Mouse (Mus musculus) stomach, embryonic 14.5 days (tissue): ENCODE measurements around the gene Olfr1269. TPM values are rescaled to one million over a fixed set of nuclear protein-coding genes. Genes with fewer than 3 reads are reported as not detected.

Experiments used
- ATAC-seq: fragments of 200-750 bp; cut with Nextera tagmentation; 2 replicates; pipeline ENCODE4 v1.8.0; 2017; ENCODE audit warnings: low read depth, moderate TSS enrichment; ENCODE audit not compliant: insufficient number of reproducible peaks, insufficient read depth, low FRiP score
- H3K27ac ChIP-seq: fragments of 300-500 bp; sonication (generic); 2 replicates; pipeline ENCODE4 v1.5.1; 2014; ENCODE audit warnings: mild to moderate bottlenecking, low read length, moderate library complexity, mixed read lengths
- H3K27me3 ChIP-seq: fragments of 300-500 bp; sonication (generic); 2 replicates; pipeline ENCODE4 v1.6.1; 2014; ENCODE audit warnings: low read length, control low read depth, mixed read lengths; ENCODE audit not compliant: control insufficient read depth, insufficient read depth
- H3K36me3 ChIP-seq: fragments of 300-500 bp; sonication (generic); 2 replicates; pipeline ENCODE4 v1.6.1; 2014; ENCODE audit warnings: mild to moderate bottlenecking, control low read depth, low read length, moderate library complexity, mixed read lengths; ENCODE audit not compliant: control insufficient read depth, insufficient read depth
- H3K4me1 ChIP-seq: fragments of 300-500 bp; sonication (generic); 2 replicates; pipeline ENCODE4 v1.6.1; 2014; ENCODE audit warnings: low read length, control low read depth, mixed read lengths; ENCODE audit not compliant: control insufficient read depth, insufficient read depth
- H3K4me2 ChIP-seq: fragments of 300-500 bp; sonication (generic); replicated peaks from 2 replicates; pipeline ENCODE4 v1.6.1; 2014; ENCODE audit warnings: low read depth, low read length, control low read depth
- H3K4me3 ChIP-seq: fragments of 300-500 bp; sonication (generic); 2 replicates; pipeline ENCODE4 v1.5.1; 2014; ENCODE audit warnings: low read depth, low read length, control low read depth
- H3K9ac ChIP-seq: fragments of 300-500 bp; sonication (generic); replicated peaks from 2 replicates; pipeline ENCODE4 v1.6.1; 2014; ENCODE audit warnings: low read depth, mild to moderate bottlenecking, control low read depth, low read length, moderate library complexity, mixed read lengths
- H3K9me3 ChIP-seq: fragments of 300-500 bp; sonication (generic); 2 replicates; pipeline ENCODE4 v1.6.1; 2016; ENCODE audit warnings: low read depth, low read length, control low read depth; ENCODE audit not compliant: control insufficient read depth
- WGBS: fragments of 180-500 bp; shearing (Covaris S2); extraction: QIAGEN DNeasy Blood & Tissue Kit; methylation state at CpG from one replicate; pipeline ENCODE4 v1.1.7; 2014; 5-methylcytosine and 5-hydroxymethylcytosine counted together
- polyA plus RNA-seq: library from polyadenylated mRNA; unstranded; fragments of >200 nt; fragmentation: Nextera tagmentation; extraction: Ambion mirVana; gene quantifications from 2 replicates; pipeline ENCODE4 v1.2.1, GENCODE M21; 2014

Olfr1269 gene
- polyA plus RNA-seq, result not detected in 2 replicates

DNA sequence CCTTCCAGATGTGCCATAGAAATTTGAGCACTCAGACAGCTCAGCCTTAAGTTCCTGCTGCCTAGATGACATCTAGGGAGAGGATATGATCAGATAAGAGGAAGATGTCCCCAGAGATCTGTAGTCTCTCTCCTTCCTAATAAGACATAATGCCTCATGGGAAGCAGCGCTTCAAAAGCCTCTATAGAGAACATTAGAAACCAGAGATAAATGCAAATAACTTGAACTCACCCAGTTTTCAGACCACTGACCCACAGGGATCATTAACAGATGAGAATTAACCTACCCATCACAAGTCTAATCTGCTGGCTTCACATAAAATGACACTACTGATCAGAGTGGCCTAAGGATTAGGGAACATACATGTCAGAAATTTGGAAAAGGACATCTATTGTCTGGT is at the start of gene Olfr1269:
Gene Olfr1269, minus strand, starts transcription at position 101 of the 400 bp plus-strand sequence.
- H3K9ac ChIP-seq, result no peak within 1 kb of the TSS
- no peaks in the 10 kb centered on the region for H3K9me3 ChIP-seq
- no peak within 1 kb of the TSS for H3K4me3 ChIP-seq
- WGBS, result 94% methylated on average over 1 of the region's 1 CpGs
- no peak within 1 kb of the TSS for H3K27ac ChIP-seq
- H3K27me3 ChIP-seq, result no peaks in the 10 kb centered on the region
- H3K36me3 ChIP-seq, result no peaks in the 10 kb centered on the region
- H3K4me2 ChIP-seq, result no peak within 1 kb of the TSS
- no peaks in the 10 kb centered on the region for H3K4me1 ChIP-seq
- no peak for ATAC-seq

DNA sequence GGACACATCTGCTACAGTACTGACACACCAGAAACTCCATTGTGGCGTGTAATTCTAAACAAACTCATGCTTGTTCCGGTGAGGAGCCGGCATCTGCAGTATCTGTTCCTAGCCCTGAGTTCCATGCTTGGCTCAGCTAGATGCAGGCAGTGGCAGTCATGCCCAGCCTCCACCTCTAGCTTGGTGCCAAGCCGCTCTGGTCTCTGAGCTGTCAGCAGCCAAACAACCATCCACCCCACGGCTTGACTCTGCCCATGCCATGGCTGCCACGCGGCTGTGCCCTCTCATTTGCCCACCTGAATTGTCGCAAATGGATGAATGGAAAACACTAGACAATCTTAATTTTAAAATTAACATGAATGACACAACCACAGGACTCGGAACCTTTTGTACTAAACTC is 32.7 kb upstream of the Olfr1269 start:
- Histone ChIP-seq H3K27me3 (no peaks in the 10 kb centered on the region), H3K4me2 (no peak overlapping the region), H3K36me3 (no peaks in the 10 kb centered on the region), H3K9me3 (no peaks in the 10 kb centered on the region), H3K4me1 (no peaks in the 10 kb centered on the region), H3K27ac (no peak overlapping the region), H3K9ac (no peak overlapping the region), H3K4me3 (no peak overlapping the region)
- 92% methylated on average over 9 of the region's 9 CpGs for WGBS
- no peak for ATAC-seq

DNA sequence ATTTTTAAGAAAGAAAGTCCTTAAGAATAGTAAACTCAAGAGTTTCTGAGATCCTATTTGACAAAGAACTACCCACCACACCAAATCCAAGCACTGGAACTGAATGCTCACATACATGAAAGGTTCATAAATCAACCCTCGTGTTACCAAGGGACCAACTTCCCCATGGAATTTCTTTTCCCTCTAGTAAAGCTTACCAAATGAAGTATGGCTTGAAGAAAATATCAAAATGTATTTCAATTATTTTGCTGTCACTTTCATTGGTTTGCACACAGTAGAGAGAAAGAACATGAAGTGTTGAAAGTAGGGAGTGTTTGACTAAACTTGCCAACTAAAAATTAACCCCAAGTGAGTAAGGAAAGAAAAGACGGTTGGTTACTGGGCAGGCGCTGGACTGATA is 31.8 kb upstream of the Olfr1269 start, which contains the start of gene Olfr1270:
Gene Olfr1270, minus strand, starts transcription at position 101 of the 400 bp plus-strand sequence.
- Histone ChIP-seq H3K9ac (no peak within 1 kb of the TSS), H3K27me3 (no peaks in the 10 kb centered on the region), H3K4me1 (no peaks in the 10 kb centered on the region), H3K27ac (no peak within 1 kb of the TSS), H3K4me2 (no peak within 1 kb of the TSS), H3K9me3 (no peaks in the 10 kb centered on the region), H3K4me3 (no peak within 1 kb of the TSS), H3K36me3 (no peaks in the 10 kb centered on the region)
- 80% methylated on average over 3 of the region's 3 CpGs for WGBS
- ATAC-seq, result no peak

DNA sequence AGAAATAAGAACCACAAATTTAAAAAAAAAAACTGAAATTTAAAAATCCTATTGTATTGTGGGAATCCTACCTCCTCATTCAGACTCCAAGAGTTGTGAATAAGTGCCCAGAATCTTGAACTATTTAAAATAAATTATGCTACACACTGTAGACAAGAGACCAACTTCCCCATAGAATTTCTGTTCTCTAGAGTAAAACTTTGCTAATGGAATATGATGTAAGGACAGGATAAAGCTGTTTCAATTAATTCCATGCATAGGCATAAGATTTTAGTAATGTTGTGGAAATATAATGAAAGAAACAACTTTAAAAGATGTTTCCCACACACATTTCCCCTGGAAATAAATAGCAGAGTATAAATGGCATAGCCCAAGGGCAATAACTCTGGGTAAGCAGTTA is 21.0 kb upstream of the Olfr1269 start, which contains the start of gene Olfr32:
Gene Olfr32, minus strand, starts transcription at position 101 of the 400 bp plus-strand sequence.
- H3K36me3 ChIP-seq, result no peaks in the 10 kb centered on the region
- no peak within 1 kb of the TSS for H3K4me3 ChIP-seq
- ATAC-seq, result no peak
- no peak within 1 kb of the TSS for H3K9ac ChIP-seq
- no peak within 1 kb of the TSS for H3K4me2 ChIP-seq
- H3K27ac ChIP-seq, result no peak within 1 kb of the TSS
- no peaks in the 10 kb centered on the region for H3K9me3 ChIP-seq
- H3K4me1 ChIP-seq, result no peaks in the 10 kb centered on the region
- H3K27me3 ChIP-seq, result no peaks in the 10 kb centered on the region

DNA sequence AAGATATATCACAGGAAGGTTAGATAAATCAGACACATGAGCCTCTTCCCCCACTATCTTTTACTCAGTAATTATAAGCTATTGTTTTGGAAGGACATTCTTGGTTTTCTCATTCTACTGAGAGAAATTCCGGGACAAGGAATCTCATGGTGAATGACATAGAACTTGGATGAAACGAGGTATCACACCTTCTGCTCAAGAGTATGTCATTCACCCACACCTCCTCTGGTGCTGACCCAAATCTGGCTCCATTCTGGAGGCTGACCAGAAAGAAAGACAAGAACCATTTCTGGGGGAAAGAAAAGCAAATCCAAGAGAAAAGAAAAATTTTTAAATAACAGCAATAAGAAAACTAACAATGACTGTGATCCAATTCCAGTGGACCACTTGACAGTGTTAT is 51.1 kb downstream of the Olfr1269 start:
- Histone ChIP-seq H3K27me3 (no peaks in the 10 kb centered on the region), H3K4me3 (no peak overlapping the region), H3K9me3 (no peaks in the 10 kb centered on the region), H3K4me2 (no peak overlapping the region), H3K9ac (no peak overlapping the region), H3K4me1 (no peaks in the 10 kb centered on the region), H3K36me3 (no peaks in the 10 kb centered on the region), H3K27ac (no peak overlapping the region)
- no peak for ATAC-seq
- WGBS, result 68% methylated on average over 2 of the region's 2 CpGs

Other genes starting within 250 kb of the Olfr1269 start
- gene Olfr1257, start 243.0 kb downstream of the Olfr1269 start, polyA plus RNA-seq, result not detected in 2 replicates
- gene Olfr1258, start 194.1 kb downstream of the Olfr1269 start, polyA plus RNA-seq, result not detected in 2 replicates
- not detected in 2 replicates for gene Olfr1259, start 172.7 kb downstream of the Olfr1269 start, polyA plus RNA-seq
- not detected in 2 replicates for gene Olfr1260, start 147.1 kb downstream of the Olfr1269 start, polyA plus RNA-seq
- gene Olfr1261, start 130.2 kb downstream of the Olfr1269 start, polyA plus RNA-seq, result not detected in 2 replicates
- gene Olfr1262, start 121.3 kb downstream of the Olfr1269 start, polyA plus RNA-seq, result not detected in 2 replicates
- gene Olfr1263, start 109.3 kb downstream of the Olfr1269 start, polyA plus RNA-seq, result not detected in 2 replicates
- gene Olfr1264, start 95.8 kb downstream of the Olfr1269 start, polyA plus RNA-seq, result not detected in 2 replicates
- gene Olfr1265, start 86.1 kb downstream of the Olfr1269 start, polyA plus RNA-seq, result not detected in 2 replicates
- gene Olfr140, start 57.8 kb downstream of the Olfr1269 start, polyA plus RNA-seq, result not detected in 2 replicates
- not detected in 2 replicates for gene Olfr32, start 20.9 kb upstream of the Olfr1269 start, polyA plus RNA-seq
- gene Olfr1270, start 31.7 kb upstream of the Olfr1269 start, polyA plus RNA-seq, result not detected in 2 replicates
- gene Olfr1506, start 103.1 kb upstream of the Olfr1269 start, polyA plus RNA-seq, result not detected in 2 replicates
- not detected in 2 replicates for gene Olfr142, start 136.2 kb upstream of the Olfr1269 start, polyA plus RNA-seq
- gene Olfr1271, start 149.6 kb upstream of the Olfr1269 start, polyA plus RNA-seq, result not detected in 2 replicates
- gene Olfr1272, start 171.4 kb upstream of the Olfr1269 start, polyA plus RNA-seq, result not detected in 2 replicates
- gene Gm13769, start 200.8 kb upstream of the Olfr1269 start, polyA plus RNA-seq, result not detected in 2 replicates